Mouse (Mus musculus): Measurements from ENCODE around the gene Tmc8.

Gene Tmc8

GRCm38 (mm10) chr11:117781993-117782704, at the start of gene Tmc8, which contains the start of gene Tmc6:
Gene Tmc8, plus strand, starts transcription at chr11:117782076.
Gene Tmc6, minus strand, starts transcription at chr11:117782198.
- DNase-seq (ENCODE audit: low read depth, low spot score), result no peak

GRCm38 (mm10) chr11:117736037-117736689, 45.7 kb upstream of the Tmc8 start:
- peak; percentile 16 for DNase-seq (ENCODE audit: low read depth, low spot score)

DNA sequence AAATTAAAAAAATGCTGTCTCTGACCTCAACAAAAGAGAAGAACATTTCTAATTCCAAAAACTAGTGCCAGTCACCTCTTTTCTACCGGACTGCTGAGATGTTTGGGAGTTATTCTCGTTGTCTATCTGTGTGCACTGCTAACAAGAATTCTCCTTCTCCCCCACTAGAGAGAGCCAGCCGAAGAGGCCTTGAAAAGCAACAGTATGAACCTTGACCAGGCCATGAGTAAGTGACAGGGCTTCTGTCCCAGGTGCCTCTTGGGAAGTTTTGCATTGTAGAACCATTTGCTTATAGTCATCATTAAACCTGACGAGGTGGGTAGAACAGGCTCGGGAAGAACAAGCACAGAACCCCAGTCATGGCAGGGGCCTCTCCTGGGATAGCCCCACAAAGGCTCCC, 43.8 kb upstream of the Tmc8 start:
- DNase-seq (ENCODE audit: low read depth, low spot score), result no peak

DNA sequence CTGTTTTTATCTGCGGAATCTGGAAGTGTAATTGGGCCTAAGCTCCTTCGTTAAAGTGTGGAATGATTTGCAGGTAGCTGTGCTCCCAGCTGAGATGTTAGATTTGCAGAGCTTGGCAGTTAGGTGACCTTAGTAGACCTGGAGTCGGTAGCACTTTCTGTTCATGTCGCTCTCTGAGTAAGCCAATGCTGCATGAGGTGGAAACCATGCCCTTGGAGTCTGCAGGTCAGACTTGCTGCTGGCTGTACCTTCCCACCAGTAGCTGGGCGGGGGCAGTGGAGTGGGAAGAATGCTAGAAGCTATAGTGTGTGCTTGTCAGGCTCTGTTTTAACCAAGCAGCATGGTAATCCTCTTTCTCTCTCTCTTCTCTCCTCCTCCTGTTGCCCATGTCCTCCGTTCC, 40.7 kb upstream of the Tmc8 start:
- DNase-seq (ENCODE audit: low read depth, low spot score), result no peak

- no peak for DNase-seq (ENCODE audit: low read depth, low spot score)
These were observed 39.6 kb upstream of the Tmc8 start for GRCm38 (mm10) chr11:117742243-117742642.

DNA sequence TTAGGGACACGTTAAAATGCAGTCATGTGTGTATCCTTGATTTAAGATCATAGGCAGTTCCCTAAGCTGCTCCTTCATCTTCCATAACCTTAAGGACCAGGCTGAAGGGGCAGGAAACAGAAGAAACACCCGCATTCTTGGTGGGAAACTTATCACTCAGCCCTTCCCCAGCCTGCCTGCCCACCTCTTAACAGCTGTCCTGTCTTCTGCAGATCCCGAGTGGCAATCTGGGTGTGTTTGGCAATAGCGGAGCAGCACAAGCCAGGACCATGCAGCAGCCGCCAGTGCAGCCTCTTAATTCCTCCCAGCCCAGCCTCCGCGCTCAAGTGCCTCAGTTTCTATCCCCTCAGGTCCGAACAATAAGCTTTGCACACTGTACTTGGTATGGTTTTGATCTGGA, 39.2 kb upstream of the Tmc8 start:
- no peak for DNase-seq (ENCODE audit: low read depth, low spot score)

- DNase-seq (ENCODE audit: low read depth, low spot score), result no peak
These were observed 38.3 kb upstream of the Tmc8 start for GRCm38 (mm10) chr11:117743454-117744030.

DNA sequence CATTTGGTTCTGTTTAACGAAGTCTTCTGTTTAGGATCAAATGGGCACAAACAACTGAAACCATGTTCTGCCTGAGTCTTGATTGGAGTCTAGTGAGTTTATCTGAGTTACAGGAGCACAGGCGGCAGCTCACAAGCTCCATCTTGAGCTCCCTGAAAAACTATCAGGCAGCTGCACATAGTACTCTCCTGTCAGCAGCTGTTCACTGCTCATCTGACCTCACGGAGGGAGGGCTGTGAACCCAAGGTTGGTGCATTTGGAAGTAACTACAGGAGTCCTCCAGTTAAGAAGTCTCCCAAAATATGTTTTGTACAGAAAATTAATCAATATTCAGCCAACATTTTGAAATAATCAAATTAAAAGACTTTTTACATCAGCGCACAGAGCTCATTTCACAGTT, 33.2 kb upstream of the Tmc8 start:
- no peak for DNase-seq (ENCODE audit: low read depth, low spot score)

DNA sequence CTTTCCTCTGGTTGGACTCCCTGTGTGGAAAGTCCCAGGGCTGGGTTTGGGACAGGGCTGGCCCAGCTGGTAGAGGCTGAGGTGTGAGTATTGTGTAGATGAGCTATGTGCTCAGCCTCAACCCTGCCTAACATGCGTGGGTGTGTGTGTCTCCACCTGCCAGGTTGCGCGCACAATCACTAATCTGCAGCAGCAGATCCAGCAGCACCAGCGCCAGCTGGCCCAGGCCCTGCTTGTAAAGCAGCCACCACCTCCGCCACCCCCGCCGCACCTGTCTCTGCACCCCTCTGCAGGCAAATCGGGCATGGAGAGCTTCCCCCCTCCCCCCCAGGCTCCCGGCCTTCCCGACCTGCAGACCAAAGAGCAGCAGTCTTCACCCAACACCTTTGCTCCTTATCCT, 32.5 kb upstream of the Tmc8 start:
- DNase-seq (ENCODE audit: low read depth, low spot score), result no peak

- DNase-seq (ENCODE audit: low read depth, low spot score), result no peak
These were observed 30.3 kb upstream of the Tmc8 start for GRCm38 (mm10) chr11:117751544-117751943.

DNA sequence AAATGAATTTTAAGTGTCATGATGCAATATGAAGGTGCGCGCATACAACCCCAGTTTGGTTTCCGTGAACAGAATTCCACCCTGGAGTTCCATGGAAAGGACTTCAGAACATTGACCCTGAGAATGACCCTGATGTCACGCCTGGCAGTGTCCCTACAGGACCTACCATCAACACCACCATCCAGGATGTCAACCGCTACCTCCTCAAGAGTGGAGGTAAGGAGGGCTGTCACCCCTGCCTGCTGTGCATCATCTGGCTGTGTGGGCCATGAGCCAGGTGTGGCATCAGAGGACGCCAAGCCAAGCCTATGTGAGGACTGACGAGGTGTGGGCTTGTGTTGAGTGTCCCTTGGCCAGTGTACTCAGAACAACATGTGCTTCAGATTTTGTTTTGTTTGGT, 26.0 kb upstream of the Tmc8 start:
- no peak for DNase-seq (ENCODE audit: low read depth, low spot score)

GRCm38 (mm10) chr11:117759267-117759666, 22.6 kb upstream of the Tmc8 start:
- DNase-seq (ENCODE audit: low read depth, low spot score), result no peak

GRCm38 (mm10) chr11:117760374-117761119, 21.3 kb upstream of the Tmc8 start:
- DNase-seq (ENCODE audit: low read depth, low spot score), result peak; percentile 21

DNA sequence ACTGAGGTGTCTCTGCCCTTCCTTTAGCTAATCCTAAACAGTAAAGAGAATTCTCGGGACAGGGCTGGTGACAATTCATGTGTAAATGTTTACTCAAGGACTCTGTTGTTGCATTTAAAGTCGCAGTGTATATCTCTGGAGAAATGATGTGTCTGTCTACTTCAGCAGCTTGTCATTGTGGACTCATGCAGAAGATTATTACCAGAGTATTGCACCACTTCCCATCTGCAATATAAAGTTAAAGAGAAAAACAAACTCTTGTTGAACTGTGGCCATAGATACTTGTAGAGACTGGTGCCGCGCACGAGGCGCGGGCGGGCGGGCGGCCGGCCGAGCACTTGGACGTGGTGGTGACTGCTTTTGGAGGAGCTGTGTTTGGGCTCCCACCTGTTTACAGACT, 20.1 kb upstream of the Tmc8 start:
- no peak for DNase-seq (ENCODE audit: low read depth, low spot score)

DNA sequence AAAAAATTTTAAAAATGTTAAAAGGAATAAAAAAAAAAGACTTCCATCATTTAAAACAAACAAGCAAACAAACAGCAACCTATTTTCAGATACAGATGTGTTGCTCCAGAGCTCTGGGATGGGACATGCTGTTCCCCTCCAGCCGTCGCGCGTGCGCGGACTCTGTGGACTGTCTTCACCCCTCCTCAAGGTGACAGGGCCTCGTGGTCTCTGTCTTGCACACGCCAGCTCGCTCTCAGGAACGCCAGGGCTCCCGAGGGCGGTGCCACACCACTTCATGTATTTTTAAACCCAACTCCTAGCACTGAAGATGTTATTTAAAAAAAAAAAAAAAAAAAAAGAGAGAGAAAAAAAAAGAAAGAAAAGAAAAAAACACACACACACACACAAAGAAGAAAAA, 19.6 kb upstream of the Tmc8 start:
- peak; percentile 35 for DNase-seq (ENCODE audit: low read depth, low spot score)

DNA sequence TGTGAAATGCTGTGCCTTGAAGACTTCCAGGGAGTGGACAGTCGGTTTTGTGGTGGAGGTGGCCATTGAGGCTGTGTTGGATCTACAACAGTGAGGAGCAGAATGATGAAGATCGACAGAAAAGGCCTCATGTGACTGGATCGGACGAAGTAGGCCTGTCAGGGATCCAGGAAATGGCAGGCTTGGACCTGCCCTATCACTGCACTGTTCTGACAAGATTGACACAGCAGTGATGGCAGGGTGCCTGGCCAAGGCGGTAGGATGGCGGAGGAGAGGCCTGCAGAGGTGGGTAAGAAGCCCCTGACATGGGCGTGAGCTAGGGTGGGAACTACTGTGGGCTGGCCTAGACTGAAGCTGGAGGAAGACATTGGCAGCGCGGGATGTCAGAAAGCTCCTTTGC, 17.6 kb upstream of the Tmc8 start:
- no peak for DNase-seq (ENCODE audit: low read depth, low spot score)

- DNase-seq (ENCODE audit: low read depth, low spot score), result no peak
These were observed 16.5 kb upstream of the Tmc8 start for GRCm38 (mm10) chr11:117765361-117765760.

GRCm38 (mm10) chr11:117766275-117766674, 15.6 kb upstream of the Tmc8 start:
- no peak for DNase-seq (ENCODE audit: low read depth, low spot score)

GRCm38 (mm10) chr11:117768725-117769682, 12.9 kb upstream of the Tmc8 start:
- DNase-seq (ENCODE audit: low read depth, low spot score), result no peak

DNA sequence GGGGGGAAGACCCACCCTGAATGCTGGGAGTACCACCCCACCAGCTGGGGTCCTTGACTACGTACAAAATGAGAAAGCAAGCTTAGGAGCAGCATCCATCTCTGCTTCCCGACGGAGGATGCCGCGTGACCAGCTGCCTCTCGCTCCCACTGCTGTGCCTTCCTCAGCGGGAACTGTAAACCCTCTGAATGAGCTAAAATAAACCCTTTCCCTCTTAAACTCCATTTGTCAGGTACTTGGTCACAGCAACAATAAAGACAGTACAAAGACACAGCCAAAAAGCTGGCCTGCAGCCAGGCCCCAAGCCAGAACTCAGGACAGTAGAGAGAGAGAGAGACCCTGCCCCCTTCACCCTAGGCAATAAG, 12.2 kb upstream of the Tmc8 start:
- no peak for DNase-seq (ENCODE audit: low read depth, low spot score)

GRCm38 (mm10) chr11:117770407-117770806, 11.5 kb upstream of the Tmc8 start:
- DNase-seq (ENCODE audit: low read depth, low spot score), result no peak

Data from R1 (cell line).